Mouse (Mus musculus): Measurements from ENCODE around the gene Tpr. TPM values are rescaled to one million over a fixed set of nuclear protein-coding genes. Genes with fewer than 3 reads are reported as not detected.

The Tpr gene
- polyA plus RNA-seq, 1 experiment from 2014 or later = 197 TPM

DNA sequence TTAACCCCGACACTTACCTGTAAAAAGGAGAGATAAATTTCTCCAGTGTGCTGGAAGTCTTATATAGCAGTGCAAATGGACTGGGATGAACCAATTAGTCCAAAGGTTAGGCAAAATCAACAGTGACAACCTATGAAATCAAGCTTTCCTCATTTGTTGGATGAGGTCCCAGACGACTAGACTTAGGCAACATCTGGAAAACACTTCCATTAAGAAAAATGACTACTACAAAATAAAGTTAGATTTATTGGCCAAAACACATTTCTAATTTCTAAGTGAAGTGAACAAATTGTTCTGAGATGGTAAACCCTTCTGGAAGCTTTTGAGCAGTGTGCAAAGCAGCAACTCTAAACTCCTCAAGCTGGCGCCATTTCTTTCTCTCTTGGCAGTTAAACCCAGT is 73.5 kb downstream of the Tpr start, which contains the start of gene Prg4:
Prg4 (minus strand) TSS at position 34 of the 400 bp plus-strand sequence.
- no peak within 1 kb of the TSS for H3K27ac ChIP-seq (ENCODE audit: low read length)

DNA sequence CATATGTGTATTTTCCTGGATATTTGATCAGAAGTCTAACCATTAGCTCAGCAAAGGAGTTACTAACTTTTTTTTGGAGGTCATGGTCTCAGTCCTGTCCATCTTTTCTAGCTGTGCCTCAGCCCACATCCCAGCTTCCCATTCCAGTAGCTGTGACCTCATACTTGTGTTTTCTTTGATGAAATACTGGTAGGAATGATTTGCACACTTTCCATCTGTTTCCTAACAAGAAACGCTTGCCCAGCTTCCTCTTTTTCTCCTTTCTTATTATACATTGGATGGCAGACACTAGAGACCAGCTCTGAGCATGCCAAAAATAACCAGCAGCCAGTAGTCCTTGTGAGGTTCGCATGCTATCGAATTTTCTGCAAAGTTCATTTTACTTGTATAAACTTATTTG is 77.4 kb downstream of the Tpr start:
- Histone ChIP-seq H3K4me1 (ENCODE audit: control insufficient read depth, insufficient read depth, low read length) (no peaks in the 10 kb centered on the region), H3K9me3 (ENCODE audit: control insufficient read depth, low read depth, low read length) (no peaks in the 10 kb centered on the region), H3K4me3 (ENCODE audit: low read depth, low read length) (no peak overlapping the region), H3K9ac (replicated peaks; ENCODE audit: low read depth, low read length) (no peak overlapping the region), H3K4me2 (replicated peaks; ENCODE audit: low read depth, low read length) (no peak overlapping the region), H3K27ac (ENCODE audit: low read length) (no peak overlapping the region), H3K27me3 (ENCODE audit: control insufficient read depth, insufficient read depth, low read length) (no peaks in the 10 kb centered on the region), H3K36me3 (ENCODE audit: control insufficient read depth, insufficient read depth, low read length) (no peaks in the 10 kb centered on the region)
- 82% methylated on average over 3 of the region's 3 CpGs for WGBS
- no peak for ATAC-seq (ENCODE audit: insufficient number of reproducible peaks, insufficient read depth, low FRiP score, low read depth)

More for the DNA sequence above, 73.5 kb downstream of the Tpr start, which contains the start of gene Prg4:
- no peaks in the 10 kb centered on the region for H3K27me3 ChIP-seq (ENCODE audit: control insufficient read depth, insufficient read depth, low read length)
- ATAC-seq (ENCODE audit: insufficient number of reproducible peaks, insufficient read depth, low FRiP score, low read depth) = no peak
- H3K9ac ChIP-seq (replicated peaks; ENCODE audit: low read depth, low read length) = no peak within 1 kb of the TSS
- no peak within 1 kb of the TSS for H3K4me2 ChIP-seq (replicated peaks; ENCODE audit: low read depth, low read length)
- no peaks in the 10 kb centered on the region for H3K36me3 ChIP-seq (ENCODE audit: control insufficient read depth, insufficient read depth, low read length)
- H3K9me3 ChIP-seq (ENCODE audit: control insufficient read depth, low read depth, low read length) = no peaks in the 10 kb centered on the region
- 69% methylated on average over 3 of the region's 3 CpGs for WGBS
- no peaks in the 10 kb centered on the region for H3K4me1 ChIP-seq (ENCODE audit: control insufficient read depth, insufficient read depth, low read length)
- no peak within 1 kb of the TSS for H3K4me3 ChIP-seq (ENCODE audit: low read depth, low read length)

- Histone ChIP-seq H3K4me1 (ENCODE audit: control insufficient read depth, insufficient read depth, low read length) (no peaks in the 10 kb centered on the region), H3K27ac (ENCODE audit: low read length) (no peak overlapping the region), H3K27me3 (ENCODE audit: control insufficient read depth, insufficient read depth, low read length) (no peaks in the 10 kb centered on the region), H3K4me3 (ENCODE audit: low read depth, low read length) (no peak overlapping the region), H3K4me2 (replicated peaks; ENCODE audit: low read depth, low read length) (no peak overlapping the region), H3K36me3 (ENCODE audit: control insufficient read depth, insufficient read depth, low read length) (no peaks in the 10 kb centered on the region), H3K9me3 (ENCODE audit: control insufficient read depth, low read depth, low read length) (no peaks in the 10 kb centered on the region), H3K9ac (replicated peaks; ENCODE audit: low read depth, low read length) (no peak overlapping the region)
- ATAC-seq (ENCODE audit: insufficient number of reproducible peaks, insufficient read depth, low FRiP score, low read depth) = no peak
- 83% methylated on average over 7 of the region's 7 CpGs for WGBS
Measured at GRCm38 (mm10) chr1:150472525-150472924, 79.9 kb downstream of the Tpr start.

GRCm38 (mm10) chr1:150480674-150481073 is 88.0 kb downstream of the Tpr start:
- H3K27ac ChIP-seq (ENCODE audit: low read length) = no peak overlapping the region
- ATAC-seq (ENCODE audit: insufficient number of reproducible peaks, insufficient read depth, low FRiP score, low read depth) = no peak
- H3K36me3 ChIP-seq (ENCODE audit: control insufficient read depth, insufficient read depth, low read length) = no peaks in the 10 kb centered on the region
- no peaks in the 10 kb centered on the region for H3K27me3 ChIP-seq (ENCODE audit: control insufficient read depth, insufficient read depth, low read length)
- no peaks in the 10 kb centered on the region for H3K9me3 ChIP-seq (ENCODE audit: control insufficient read depth, low read depth, low read length)
- H3K4me2 ChIP-seq (replicated peaks; ENCODE audit: low read depth, low read length) = no peak overlapping the region
- 72% methylated on average over 5 of the region's 5 CpGs for WGBS
- H3K9ac ChIP-seq (replicated peaks; ENCODE audit: low read depth, low read length) = no peak overlapping the region
- no peak overlapping the region for H3K4me3 ChIP-seq (ENCODE audit: low read depth, low read length)
- H3K4me1 ChIP-seq (ENCODE audit: control insufficient read depth, insufficient read depth, low read length) = no peaks in the 10 kb centered on the region

GRCm38 (mm10) chr1:150489148-150489547 is 96.5 kb downstream of the Tpr start:
- H3K4me1 ChIP-seq (ENCODE audit: control insufficient read depth, insufficient read depth, low read length) = no peaks in the 10 kb centered on the region
- no peak overlapping the region for H3K4me3 ChIP-seq (ENCODE audit: low read depth, low read length)
- H3K27ac ChIP-seq (ENCODE audit: low read length) = no peak overlapping the region
- ATAC-seq (ENCODE audit: insufficient number of reproducible peaks, insufficient read depth, low FRiP score, low read depth) = no peak
- H3K36me3 ChIP-seq (ENCODE audit: control insufficient read depth, insufficient read depth, low read length) = no peaks in the 10 kb centered on the region
- 93% methylated on average over 2 of the region's 2 CpGs for WGBS
- H3K4me2 ChIP-seq (replicated peaks; ENCODE audit: low read depth, low read length) = no peak overlapping the region
- no peak overlapping the region for H3K9ac ChIP-seq (replicated peaks; ENCODE audit: low read depth, low read length)
- H3K27me3 ChIP-seq (ENCODE audit: control insufficient read depth, insufficient read depth, low read length) = no peaks in the 10 kb centered on the region
- H3K9me3 ChIP-seq (ENCODE audit: control insufficient read depth, low read depth, low read length) = no peaks in the 10 kb centered on the region

DNA sequence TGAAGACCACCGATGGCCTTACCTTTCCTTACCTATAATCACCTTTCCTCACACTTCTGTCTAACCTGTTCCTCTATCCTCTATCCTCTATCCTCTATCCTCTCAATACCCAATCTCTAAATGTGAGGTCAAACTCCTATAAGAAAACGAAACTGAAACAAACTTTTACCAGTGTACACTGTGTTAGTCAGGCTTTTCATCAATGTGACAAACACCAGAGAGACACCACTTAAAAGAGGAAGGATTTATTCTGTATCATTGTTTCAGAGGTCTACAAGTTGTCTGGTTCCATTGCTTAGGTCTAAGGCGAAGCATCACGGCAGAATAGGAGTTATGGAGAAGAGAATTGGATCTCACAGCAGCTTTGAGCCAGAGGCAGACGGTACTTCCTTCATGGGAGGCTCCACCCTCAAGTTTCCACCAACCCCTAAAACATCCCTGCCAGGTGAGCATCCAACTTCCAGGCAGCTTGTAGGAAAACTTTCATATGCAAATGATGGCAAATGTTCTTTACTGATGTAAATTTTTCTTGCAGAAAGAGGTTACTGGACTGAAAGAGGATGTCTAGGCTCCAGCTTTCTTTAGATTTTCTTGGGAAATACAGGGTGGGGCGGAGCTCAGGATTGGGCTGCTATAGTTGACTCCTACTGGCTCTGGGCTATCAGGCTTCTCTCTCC is 104.1 kb downstream of the Tpr start:
- Histone ChIP-seq H3K9ac (replicated peaks; ENCODE audit: low read depth, low read length) (no peak overlapping the region), H3K27me3 (ENCODE audit: control insufficient read depth, insufficient read depth, low read length) (no peaks in the 10 kb centered on the region), H3K4me3 (ENCODE audit: low read depth, low read length) (no peak overlapping the region), H3K9me3 (ENCODE audit: control insufficient read depth, low read depth, low read length) (no peaks in the 10 kb centered on the region), H3K27ac (ENCODE audit: low read length) (no peak overlapping the region), H3K36me3 (ENCODE audit: control insufficient read depth, insufficient read depth, low read length) (no peaks in the 10 kb centered on the region), H3K4me2 (replicated peaks; ENCODE audit: low read depth, low read length) (no peak overlapping the region), H3K4me1 (ENCODE audit: control insufficient read depth, insufficient read depth, low read length) (no peaks in the 10 kb centered on the region)
- ATAC-seq (ENCODE audit: insufficient number of reproducible peaks, insufficient read depth, low FRiP score, low read depth) = no peak
- 80% methylated on average over 6 of the region's 6 CpGs for WGBS

DNA sequence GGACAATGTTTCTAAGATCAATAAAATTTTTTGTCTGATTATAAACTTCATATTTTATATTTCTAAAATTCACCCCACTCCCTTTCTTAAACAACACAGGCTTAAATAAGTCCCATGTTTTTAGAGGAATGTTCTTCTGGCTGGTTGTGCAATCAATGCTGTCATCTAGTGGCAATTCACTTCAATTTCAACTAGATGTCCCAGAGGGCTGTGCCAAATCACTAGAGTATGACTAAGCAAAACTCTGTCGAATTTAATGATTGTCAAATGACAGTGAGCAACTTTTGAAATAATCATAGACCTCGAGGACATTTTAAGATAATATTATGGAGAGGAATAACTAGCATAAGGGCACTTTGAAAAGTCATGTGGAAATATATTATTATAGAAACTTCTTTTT is 105.1 kb downstream of the Tpr start:
- H3K27ac ChIP-seq (ENCODE audit: low read length) = no peak overlapping the region
- H3K9ac ChIP-seq (replicated peaks; ENCODE audit: low read depth, low read length) = no peak overlapping the region
- whole genome bisulfite sequencing = 71% methylated on average over 2 of the region's 2 CpGs
- H3K4me2 ChIP-seq (replicated peaks; ENCODE audit: low read depth, low read length) = no peak overlapping the region
- no peak overlapping the region for H3K4me3 ChIP-seq (ENCODE audit: low read depth, low read length)
- no peaks in the 10 kb centered on the region for H3K27me3 ChIP-seq (ENCODE audit: control insufficient read depth, insufficient read depth, low read length)
- no peaks in the 10 kb centered on the region for H3K9me3 ChIP-seq (ENCODE audit: control insufficient read depth, low read depth, low read length)
- no peaks in the 10 kb centered on the region for H3K4me1 ChIP-seq (ENCODE audit: control insufficient read depth, insufficient read depth, low read length)
- no peaks in the 10 kb centered on the region for H3K36me3 ChIP-seq (ENCODE audit: control insufficient read depth, insufficient read depth, low read length)
- no peak for ATAC-seq (ENCODE audit: insufficient number of reproducible peaks, insufficient read depth, low FRiP score, low read depth)

DNA sequence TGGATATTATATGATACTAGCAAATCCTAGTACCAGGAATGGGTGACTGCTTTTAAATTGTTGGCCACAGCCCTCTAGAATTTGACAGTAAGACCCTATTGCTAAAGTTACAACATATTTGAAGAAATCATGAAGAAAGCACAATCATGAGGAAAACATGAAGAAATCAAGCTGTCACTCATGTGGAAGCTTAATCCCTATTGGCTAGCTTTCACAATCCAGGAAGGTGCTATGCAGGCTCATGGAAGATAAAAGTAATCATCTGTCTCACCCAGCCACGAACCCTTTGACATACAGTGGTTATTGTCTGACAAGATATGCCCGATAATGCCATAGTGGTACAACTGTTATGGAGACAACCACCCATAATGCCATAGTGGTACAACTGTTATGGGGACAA is 105.5 kb downstream of the Tpr start:
- H3K9ac ChIP-seq (replicated peaks; ENCODE audit: low read depth, low read length) = no peak overlapping the region
- no peak overlapping the region for H3K27ac ChIP-seq (ENCODE audit: low read length)
- no peak for ATAC-seq (ENCODE audit: insufficient number of reproducible peaks, insufficient read depth, low FRiP score, low read depth)
- H3K4me1 ChIP-seq (ENCODE audit: control insufficient read depth, insufficient read depth, low read length) = no peaks in the 10 kb centered on the region
- no peaks in the 10 kb centered on the region for H3K9me3 ChIP-seq (ENCODE audit: control insufficient read depth, low read depth, low read length)
- WGBS = 79% methylated on average over 2 of the region's 2 CpGs
- H3K4me3 ChIP-seq (ENCODE audit: low read depth, low read length) = no peak overlapping the region
- H3K4me2 ChIP-seq (replicated peaks; ENCODE audit: low read depth, low read length) = no peak overlapping the region
- H3K27me3 ChIP-seq (ENCODE audit: control insufficient read depth, insufficient read depth, low read length) = no peaks in the 10 kb centered on the region
- no peaks in the 10 kb centered on the region for H3K36me3 ChIP-seq (ENCODE audit: control insufficient read depth, insufficient read depth, low read length)

All from stomach, embryonic 14.5 days (tissue).